Mouse (Mus musculus) kidney, adult 2 months (tissue): Measurements from ENCODE around the gene Xirp2. TPM values are rescaled to one million over a fixed set of nuclear protein-coding genes. Genes with fewer than 3 reads are reported as not detected.
"Not testable (repeated sequence)": the region's sequence is repeated elsewhere in the genome, so short reads cannot be mapped to it uniquely, and the experiment has no call there.

Source experiments
- DNase-seq: peaks from one replicate; pipeline ENCODE4 v3.0.0; 2021
- H3K27ac ChIP-seq: fragments of 200-500 bp; 2 replicates; pipeline ENCODE4 v1.5.1; 2012; ENCODE audit warnings: low read depth, low read length, control low read depth, inconsistent platforms; ENCODE audit not compliant: insufficient read depth
- H3K27me3 ChIP-seq: fragments of 200-500 bp; replicated peaks from 2 replicates; pipeline ENCODE4 v1.6.1; 2012; ENCODE audit warnings: mild to moderate bottlenecking, moderate library complexity, low read length, inconsistent platforms; ENCODE audit not compliant: control insufficient read depth, insufficient read depth
- H3K36me3 ChIP-seq: fragments of 200-500 bp; 2 replicates; pipeline ENCODE4 v1.6.1; 2012; ENCODE audit warnings: mild to moderate bottlenecking, moderate library complexity, low read length, inconsistent platforms; ENCODE audit not compliant: control insufficient read depth, insufficient read depth
- H3K4me1 ChIP-seq: fragments of 200-500 bp; 2 replicates; pipeline ENCODE4 v1.6.1; 2011; ENCODE audit warnings: low read length; ENCODE audit not compliant: control insufficient read depth, insufficient read depth
- H3K4me3 ChIP-seq: fragments of 200-500 bp; 2 replicates; pipeline ENCODE4 v1.5.1; 2011; ENCODE audit warnings: mild to moderate bottlenecking, low read depth, low read length, control low read depth; ENCODE audit not compliant: insufficient read depth
- CTCF ChIP-seq: fragments of 200-500 bp; conservative IDR thresholded peaks from 2 replicates; pipeline ENCODE4 v1.5.1; 2011; ENCODE audit warnings: low read depth, mild to moderate bottlenecking, control low read depth, low read length, moderate library complexity, mixed read lengths; ENCODE audit not compliant: insufficient read depth, insufficient read length
- POLR2A ChIP-seq: fragments of 200-500 bp; IDR thresholded peaks from one replicate; pipeline ENCODE4 v1.6.1; 2011; ENCODE audit warnings: low read depth, low read length, control low read depth
- WGBS: fragments of 180-500 bp; shearing (Covaris S2); methylation state at CpG from one replicate; pipeline ENCODE4 v1.1.7; 2018; 5-methylcytosine and 5-hydroxymethylcytosine counted together
- polyA plus RNA-seq: library from polyadenylated mRNA; depleted of rRNA; stranded (reverse); fragments of >200 nt; gene quantifications from 2 replicates; pipeline ENCODE4 v1.2.3, GENCODE M21; 2012; rRNA removed

Xirp2 gene
- 0.77 TPM in 1 of 2 replicates, not detected in the other for polyA plus RNA-seq

- Histone ChIP-seq H3K27ac (no peak within 1 kb of the TSS), H3K4me1 (no peaks in the 10 kb centered on the region), H3K4me3 (no peak within 1 kb of the TSS), H3K27me3 (no peaks in the 10 kb centered on the region), H3K36me3 (no peaks in the 10 kb centered on the region)
- 58% methylated on average over 3 of the region's 3 CpGs for WGBS
- TF ChIP-seq POLR2A: no peak
- no peak for TF ChIP-seq CTCF
- DNase-seq: no peak
Observed at GRCm38 (mm10) chr2:67445780-67446179, at the start of gene Xirp2. TSS of gene Xirp2 (plus strand) at chr2:67446002.

- H3K4me3 ChIP-seq, H3K4me1 ChIP-seq, H3K27ac ChIP-seq, DNase-seq, H3K27me3 ChIP-seq, H3K36me3 ChIP-seq: not testable (repeated sequence)
- no CpG with 5 or more reads among the region's 1 CpGs for WGBS
Observed at GRCm38 (mm10) chr2:67413425-67413824, 32.4 kb upstream of the Xirp2 start, which contains the start of gene Gm21830. TSS of gene Gm21830 (plus strand) at chr2:67413725.

GRCm38 (mm10) chr2:67420853-67421252 is 24.9 kb upstream of the Xirp2 start:
- Histone ChIP-seq H3K4me1 (no peaks in the 10 kb centered on the region), H3K36me3 (no peaks in the 10 kb centered on the region), H3K4me3 (no peak overlapping the region), H3K27me3 (no peaks in the 10 kb centered on the region), H3K27ac (no peak overlapping the region)
- no peak for DNase-seq
- TF ChIP-seq POLR2A: no peak
- no peak for TF ChIP-seq CTCF

GRCm38 (mm10) chr2:67422799-67423198 is 23.0 kb upstream of the Xirp2 start:
- peak; percentile 41 for DNase-seq
- H3K4me3 ChIP-seq: no peak overlapping the region
- TF ChIP-seq POLR2A (no peak), CTCF (no peak)
- H3K36me3 ChIP-seq: no peaks in the 10 kb centered on the region
- no peaks in the 10 kb centered on the region for H3K27me3 ChIP-seq
- WGBS: 62% methylated on average over 1 of the region's 1 CpGs
- peak overlapping the region; percentile 56; the same call in 1 of the 2 replicates for H3K27ac ChIP-seq
- H3K4me1 ChIP-seq: no peaks in the 10 kb centered on the region

- no peak within 1 kb of the TSS for H3K4me3 ChIP-seq
- DNase-seq: no peak
- 61% methylated on average over 2 of the region's 2 CpGs for WGBS
- no peaks in the 10 kb centered on the region for H3K27me3 ChIP-seq
- no peak within 1 kb of the TSS for H3K27ac ChIP-seq
- no peaks in the 10 kb centered on the region for H3K36me3 ChIP-seq
- no peaks in the 10 kb centered on the region for H3K4me1 ChIP-seq
- TF ChIP-seq CTCF (no peak), POLR2A (no peak)
Observed at GRCm38 (mm10) chr2:67433081-67433480, 12.7 kb upstream of the Xirp2 start, which contains the start of gene Gm26727. TSS of gene Gm26727 (minus strand) at chr2:67433181.

- WGBS: 93% methylated on average over 8 of the region's 8 CpGs
- Histone ChIP-seq H3K36me3 (no peaks in the 10 kb centered on the region), H3K4me1 (no peaks in the 10 kb centered on the region), H3K27me3 (no peaks in the 10 kb centered on the region), H3K4me3 (no peak overlapping the region), H3K27ac (no peak overlapping the region)
- DNase-seq: no peak
- TF ChIP-seq CTCF: no peak
Observed at GRCm38 (mm10) chr2:67438309-67438708, 7.5 kb upstream of the Xirp2 start.

- TF ChIP-seq CTCF: no peak
- no peak for TF ChIP-seq POLR2A
- no peak overlapping the region for H3K27ac ChIP-seq
- H3K27me3 ChIP-seq: no peaks in the 10 kb centered on the region
- DNase-seq: no peak
- no peaks in the 10 kb centered on the region for H3K36me3 ChIP-seq
- no peak overlapping the region for H3K4me3 ChIP-seq
- WGBS: 62% methylated on average over 1 of the region's 1 CpGs
- H3K4me1 ChIP-seq: no peaks in the 10 kb centered on the region
Observed at GRCm38 (mm10) chr2:67446772-67447171, 970 bp downstream of the Xirp2 start.

GRCm38 (mm10) chr2:67447206-67447605 is 1.4 kb downstream of the Xirp2 start:
- H3K36me3 ChIP-seq: no peaks in the 10 kb centered on the region
- 49% methylated on average over 12 of the region's 12 CpGs for WGBS
- H3K4me1 ChIP-seq: no peaks in the 10 kb centered on the region
- no peak overlapping the region for H3K4me3 ChIP-seq
- TF ChIP-seq POLR2A (no peak), CTCF (no peak)
- DNase-seq: peak; percentile 8
- no peaks in the 10 kb centered on the region for H3K27me3 ChIP-seq
- no peak overlapping the region for H3K27ac ChIP-seq
